Mouse (Mus musculus): ENCODE results near the gene Gm42517.

Gene Gm42517

GRCm38 (mm10) chr5:108349511-108350148 is 18.1 kb downstream of the Gm42517 start:
- DNase-seq (ENCODE audit: low read depth, low spot score) = no peak

- peak; percentile 35 for DNase-seq (ENCODE audit: low read depth, low spot score)
These were observed 19.9 kb downstream of the Gm42517 start for GRCm38 (mm10) chr5:108347843-108348242.

- no peak for DNase-seq (ENCODE audit: low read depth, low spot score)
These were observed 22.2 kb downstream of the Gm42517 start for GRCm38 (mm10) chr5:108345313-108346071.

DNA sequence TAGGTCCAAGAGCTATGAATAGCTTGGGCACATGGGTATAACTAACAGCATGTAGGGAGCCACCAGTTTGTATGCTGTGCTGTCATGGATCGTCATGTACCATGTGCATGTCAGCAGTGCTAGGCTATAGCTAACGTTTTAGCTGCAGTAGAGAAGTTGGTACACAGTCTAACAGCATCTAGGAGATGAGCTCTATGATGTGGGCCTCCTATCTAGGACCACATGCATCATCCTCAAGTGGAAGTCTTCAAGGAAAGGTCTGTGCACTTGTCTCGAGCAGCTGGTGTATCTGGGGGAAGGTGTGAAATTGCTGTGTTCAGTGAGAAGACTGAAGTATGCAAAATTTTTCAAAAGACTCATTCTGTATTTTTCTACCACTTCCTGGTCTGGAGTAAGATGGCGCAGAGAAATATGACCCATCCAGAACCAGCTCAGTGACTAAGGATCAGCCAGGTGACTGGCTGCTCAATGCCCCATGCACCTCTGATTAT is 24.0 kb downstream of the Gm42517 start:
- peak; percentile 57 for DNase-seq (ENCODE audit: low read depth, low spot score)

DNA sequence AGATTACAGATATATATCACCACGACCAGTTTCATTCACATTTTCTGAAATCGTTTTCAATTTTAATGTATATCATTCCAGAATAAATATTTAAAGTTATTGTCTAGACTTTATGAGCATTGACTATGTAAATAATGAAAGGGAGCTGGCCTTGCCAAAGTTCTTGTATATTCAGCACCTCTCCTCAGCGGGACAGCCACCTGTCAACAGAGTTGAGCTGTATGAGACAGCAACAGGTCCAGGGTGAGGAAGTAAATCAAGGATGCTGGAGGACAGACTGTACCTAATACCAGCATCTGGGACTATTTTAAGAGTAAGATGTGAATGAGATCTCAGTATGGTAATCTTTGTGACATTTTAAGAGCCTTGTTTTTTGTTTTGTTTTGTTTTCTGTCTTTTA is 29.7 kb downstream of the Gm42517 start:
- no peak for DNase-seq (ENCODE audit: low read depth, low spot score)

DNA sequence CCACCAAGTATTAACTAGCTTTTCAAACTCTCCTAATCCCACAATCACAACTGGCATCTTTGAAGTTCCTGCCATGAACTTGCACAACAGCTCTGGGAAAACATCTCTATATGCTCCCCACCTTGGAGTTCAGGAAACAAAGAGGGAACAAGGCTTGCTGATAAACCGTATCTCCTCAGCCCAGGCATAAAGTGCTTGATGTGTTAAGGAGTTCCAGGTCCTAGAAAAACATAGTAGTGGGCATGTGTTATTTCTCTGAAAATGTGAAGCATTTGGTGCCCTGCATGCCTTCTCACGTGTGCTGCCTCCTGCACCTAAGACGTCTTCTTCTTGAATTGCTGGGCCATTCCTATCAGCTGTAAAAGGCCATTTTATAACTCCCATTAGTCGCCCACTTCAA is 30.3 kb downstream of the Gm42517 start:
- DNase-seq (ENCODE audit: low read depth, low spot score) = no peak

- DNase-seq (ENCODE audit: low read depth, low spot score) = no peak
These were observed 36.7 kb downstream of the Gm42517 start for GRCm38 (mm10) chr5:108331051-108331450.
